Mouse (Mus musculus) heart, postnatal 0 days (tissue): Measurements from ENCODE around the gene Pid1.
A peak's percentile ranks its signal among the peaks of the same experiment; 100 is the strongest.

Experiments used
- CTCF ChIP-seq: IDR thresholded peaks from 2 replicates; pipeline ENCODE4 v1.5.1; 2016; ENCODE audit warnings: antibody characterized with exemption, control low read depth, low read depth
- EP300 ChIP-seq: IDR thresholded peaks from 2 replicates; pipeline ENCODE4 v1.6.1; 2016; ENCODE audit warnings: antibody characterized with exemption, low read depth

DNA sequence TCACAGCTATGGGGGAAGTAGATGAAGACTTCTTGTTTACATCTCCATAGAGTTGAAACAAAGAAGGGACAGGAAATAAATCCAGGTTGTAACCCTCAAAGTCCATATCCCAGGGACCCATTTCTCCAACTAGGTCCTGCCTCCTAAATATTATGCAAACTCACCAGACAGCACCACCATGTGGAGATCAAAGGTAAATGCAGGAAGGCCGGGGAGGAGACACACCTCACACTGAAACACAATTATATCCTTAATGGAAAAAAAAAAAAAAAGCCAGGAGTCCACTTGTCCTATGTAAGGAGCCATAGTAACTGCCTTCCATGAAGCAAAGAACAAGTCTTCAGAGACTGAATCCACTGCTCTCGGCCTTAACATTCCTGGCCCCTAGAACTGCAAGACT lies 261.9 kb downstream of the Pid1 start:
- TF ChIP-seq CTCF = peak; percentile 30
- TF ChIP-seq EP300 = no peak
